Mouse (Mus musculus) heart, embryonic 16.5 days (tissue): ENCODE results near the gene Sec62. TPM values are rescaled to one million over a fixed set of nuclear protein-coding genes. Genes with fewer than 3 reads are reported as not detected.
"Not testable (repeated sequence)": the region's sequence is repeated elsewhere in the genome, so short reads cannot be mapped to it uniquely, and the experiment has no call there.

Experiments
- ATAC-seq: fragments of 200-750 bp; cut with Nextera tagmentation; replicated peaks from 2 replicates; pipeline ENCODE4 v1.8.0; 2017; ENCODE audit warnings: moderate number of reproducible peaks; ENCODE audit not compliant: insufficient read depth, low FRiP score; ENCODE audit errors: extremely low read depth
- H3K27ac ChIP-seq: fragments of 300-500 bp; sonication (generic); 2 replicates; pipeline ENCODE4 v1.5.1; 2014; ENCODE audit warnings: mild to moderate bottlenecking, low read length, control low read depth, moderate library complexity
- H3K27me3 ChIP-seq: fragments of 300-500 bp; sonication (generic); 2 replicates; pipeline ENCODE4 v1.6.1; 2014; ENCODE audit warnings: low read length, mixed read lengths; ENCODE audit not compliant: control insufficient read depth, insufficient read depth
- H3K36me3 ChIP-seq: fragments of 300-500 bp; sonication (generic); 2 replicates; pipeline ENCODE4 v1.6.1; 2014; ENCODE audit not compliant: control insufficient read depth, insufficient read depth
- H3K4me1 ChIP-seq: fragments of 300-500 bp; sonication (generic); 2 replicates; pipeline ENCODE4 v1.6.1; 2014; ENCODE audit warnings: low read length, mixed read lengths; ENCODE audit not compliant: control insufficient read depth, insufficient read depth
- H3K4me2 ChIP-seq: fragments of 300-500 bp; sonication (generic); 2 replicates; pipeline ENCODE4 v1.6.1; 2014; ENCODE audit warnings: low read depth, mild to moderate bottlenecking, control low read depth, low read length
- H3K4me3 ChIP-seq: fragments of 300-500 bp; sonication (generic); 2 replicates; pipeline ENCODE4 v1.5.1; 2014; ENCODE audit warnings: mild to moderate bottlenecking, control low read depth, low read length
- H3K9ac ChIP-seq: fragments of 300-500 bp; sonication (generic); 2 replicates; pipeline ENCODE4 v1.6.1; 2014; ENCODE audit warnings: low read length, control low read depth
- H3K9me3 ChIP-seq: fragments of 300-500 bp; sonication (generic); replicated peaks from 2 replicates; pipeline ENCODE4 v1.6.1; 2016; ENCODE audit warnings: low read length; ENCODE audit not compliant: control insufficient read depth
- WGBS: fragments of 180-500 bp; shearing (Covaris S2); extraction: QIAGEN DNeasy Blood & Tissue Kit; methylation state at CpG from one replicate; pipeline ENCODE4 v1.1.7; 2014; 5-methylcytosine and 5-hydroxymethylcytosine counted together
- polyA plus RNA-seq: library from polyadenylated mRNA; unstranded; fragments of >200 nt; fragmentation: Nextera tagmentation; extraction: Ambion mirVana; gene quantifications from 2 replicates; pipeline ENCODE4 v1.2.1, GENCODE M21; 2015

Gene Sec62
- polyA plus RNA-seq, 1 experiment from 2014 or later: 45.8 TPM

- H3K4me2 ChIP-seq: peak within 1 kb of the TSS; percentile 99
- no peaks in the 10 kb centered on the region for H3K9me3 ChIP-seq
- no peak within 1 kb of the TSS for H3K27ac ChIP-seq
- peak within 1 kb of the TSS; percentile 65 for H3K4me3 ChIP-seq
- WGBS: under 1% methylated on average over 75 of the region's 75 CpGs
- H3K9ac ChIP-seq: peak within 1 kb of the TSS; percentile 71
- H3K4me1 ChIP-seq: peaks cover 2% of the 10 kb centered on the region; the same call in 1 of the 2 replicates
- no peaks in the 10 kb centered on the region for H3K36me3 ChIP-seq
- peaks cover 9% of the 10 kb centered on the region for H3K27me3 ChIP-seq
- ATAC-seq: peak; percentile 62
Observed at GRCm38 (mm10) chr3:30855604-30856458, 63.2 kb downstream of the Sec62 start, which contains the start of gene Gpr160. Gene Gpr160, plus strand, starts transcription at chr3:30855950.

- not testable (repeated sequence) for H3K27me3 ChIP-seq, H3K4me1 ChIP-seq, H3K4me3 ChIP-seq, H3K9ac ChIP-seq, H3K9me3 ChIP-seq, H3K36me3 ChIP-seq, H3K4me2 ChIP-seq, H3K27ac ChIP-seq, ATAC-seq
- 92% methylated on average over 8 of the region's 8 CpGs for WGBS
Observed at GRCm38 (mm10) chr3:30859599-30859998, 66.9 kb downstream of the Sec62 start.

- no peak for ATAC-seq
- Histone ChIP-seq H3K9me3 (no peaks in the 10 kb centered on the region), H3K27ac (no peak overlapping the region), H3K4me1 (peaks cover 2% of the 10 kb centered on the region; the same call in 1 of the 2 replicates), H3K4me3 (no peak overlapping the region), H3K36me3 (no peaks in the 10 kb centered on the region), H3K4me2 (no peak overlapping the region), H3K27me3 (no peaks in the 10 kb centered on the region; the same call in 1 of the 2 replicates), H3K9ac (no peak overlapping the region)
- WGBS: 67% methylated on average over 4 of the region's 4 CpGs
Observed at GRCm38 (mm10) chr3:30860705-30861104, 68.0 kb downstream of the Sec62 start.

GRCm38 (mm10) chr3:30863712-30864435 lies 71.2 kb downstream of the Sec62 start:
- Histone ChIP-seq H3K4me2 (no peak overlapping the region), H3K27me3 (no peaks in the 10 kb centered on the region), H3K4me3 (no peak overlapping the region), H3K9me3 (no peaks in the 10 kb centered on the region), H3K9ac (no peak overlapping the region), H3K27ac (no peak overlapping the region), H3K36me3 (no peaks in the 10 kb centered on the region), H3K4me1 (no peaks in the 10 kb centered on the region)
- no peak for ATAC-seq
- WGBS: 62% methylated on average over 5 of the region's 5 CpGs

- Histone ChIP-seq H3K4me3 (no peak overlapping the region), H3K27me3 (no peaks in the 10 kb centered on the region), H3K4me2 (no peak overlapping the region), H3K36me3 (no peaks in the 10 kb centered on the region), H3K9me3 (no peaks in the 10 kb centered on the region), H3K9ac (no peak overlapping the region), H3K4me1 (no peaks in the 10 kb centered on the region), H3K27ac (no peak overlapping the region)
- 67% methylated on average over 1 of the region's 1 CpGs for WGBS
- ATAC-seq: no peak
Observed at GRCm38 (mm10) chr3:30864640-30865039, 72.0 kb downstream of the Sec62 start.

- 68% methylated on average over 5 of the region's 5 CpGs for WGBS
- H3K4me3 ChIP-seq: no peak overlapping the region
- H3K4me1 ChIP-seq: no peaks in the 10 kb centered on the region
- H3K36me3 ChIP-seq: no peaks in the 10 kb centered on the region
- no peak for ATAC-seq
- no peak overlapping the region for H3K4me2 ChIP-seq
- no peaks in the 10 kb centered on the region for H3K27me3 ChIP-seq
- H3K27ac ChIP-seq: no peak overlapping the region
- H3K9me3 ChIP-seq: no peaks in the 10 kb centered on the region
- H3K9ac ChIP-seq: no peak overlapping the region
Observed at GRCm38 (mm10) chr3:30868176-30868575, 75.5 kb downstream of the Sec62 start.

- no peaks in the 10 kb centered on the region for H3K4me1 ChIP-seq
- no peak for ATAC-seq
- H3K4me3 ChIP-seq: no peak overlapping the region
- H3K9me3 ChIP-seq: no peaks in the 10 kb centered on the region
- H3K27me3 ChIP-seq: no peaks in the 10 kb centered on the region
- 55% methylated on average over 5 of the region's 5 CpGs for WGBS
- H3K9ac ChIP-seq: no peak overlapping the region
- no peaks in the 10 kb centered on the region for H3K36me3 ChIP-seq
- no peak overlapping the region for H3K27ac ChIP-seq
- H3K4me2 ChIP-seq: no peak overlapping the region
Observed at GRCm38 (mm10) chr3:30868625-30869024, 76.0 kb downstream of the Sec62 start.

GRCm38 (mm10) chr3:30869995-30870394 lies 77.3 kb downstream of the Sec62 start:
- 72% methylated on average over 1 of the region's 1 CpGs for WGBS
- Histone ChIP-seq H3K4me1 (no peaks in the 10 kb centered on the region), H3K9ac (no peak overlapping the region), H3K4me2 (no peak overlapping the region), H3K4me3 (no peak overlapping the region), H3K36me3 (no peaks in the 10 kb centered on the region), H3K27me3 (no peaks in the 10 kb centered on the region), H3K9me3 (no peaks in the 10 kb centered on the region), H3K27ac (no peak overlapping the region)
- ATAC-seq: no peak; the same call in 1 of the 2 replicates
